Mouse (Mus musculus): ENCODE data around the gene Nek6. TPM values are rescaled to one million over a fixed set of nuclear protein-coding genes. Genes with fewer than 3 reads are reported as not detected.

Nek6 gene
- polyA plus RNA-seq, 1 experiment from 2014 or later: 85.7 TPM

GRCm38 (mm10) chr2:38484556-38484955, 26.9 kb upstream of the Nek6 start:
- ATAC-seq (ENCODE audit: low FRiP score): no peak
- Histone ChIP-seq H3K4me2 (replicated peaks) (no peak overlapping the region), H3K27ac (no peak overlapping the region), H3K27me3 (no peaks in the 10 kb centered on the region), H3K9ac (no peak overlapping the region), H3K36me3 (no peaks in the 10 kb centered on the region), H3K4me3 (no peak overlapping the region), H3K9me3 (replicated peaks) (no peaks in the 10 kb centered on the region), H3K4me1 (no peaks in the 10 kb centered on the region)
- WGBS: 77% methylated on average over 11 of the region's 11 CpGs

- Histone ChIP-seq H3K4me3 (no peak overlapping the region), H3K4me2 (replicated peaks) (no peak overlapping the region), H3K27me3 (no peaks in the 10 kb centered on the region), H3K9ac (no peak overlapping the region), H3K36me3 (no peaks in the 10 kb centered on the region), H3K9me3 (replicated peaks) (no peaks in the 10 kb centered on the region), H3K27ac (no peak overlapping the region), H3K4me1 (no peaks in the 10 kb centered on the region)
- 89% methylated on average over 3 of the region's 3 CpGs for WGBS
- no peak for ATAC-seq (ENCODE audit: low FRiP score)
Measured at GRCm38 (mm10) chr2:38485409-38485808, 26.0 kb upstream of the Nek6 start.

GRCm38 (mm10) chr2:38485957-38486931, 25.2 kb upstream of the Nek6 start:
- Histone ChIP-seq H3K9me3 (replicated peaks) (no peaks in the 10 kb centered on the region), H3K4me3 (no peak overlapping the region), H3K4me2 (replicated peaks) (no peak overlapping the region), H3K4me1 (no peaks in the 10 kb centered on the region), H3K36me3 (no peaks in the 10 kb centered on the region), H3K27ac (no peak overlapping the region), H3K9ac (no peak overlapping the region), H3K27me3 (no peaks in the 10 kb centered on the region)
- no peak for ATAC-seq (ENCODE audit: low FRiP score)
- WGBS: 73% methylated on average over 6 of the region's 6 CpGs

- Histone ChIP-seq H3K4me1 (no peaks in the 10 kb centered on the region), H3K4me2 (replicated peaks) (no peak overlapping the region), H3K27ac (no peak overlapping the region), H3K4me3 (no peak overlapping the region), H3K9me3 (replicated peaks) (peaks cover 5% of the 10 kb centered on the region; the same call in 1 of the 2 replicates), H3K36me3 (no peaks in the 10 kb centered on the region), H3K9ac (no peak overlapping the region), H3K27me3 (0 out of 2 replicates have a peak, but pooled peaks cover 2% of the 10 kb centered on the region)
- ATAC-seq (ENCODE audit: low FRiP score): no peak
Measured at GRCm38 (mm10) chr2:38497594-38497993, 13.8 kb upstream of the Nek6 start.

GRCm38 (mm10) chr2:38501606-38502005, 9.8 kb upstream of the Nek6 start:
- Histone ChIP-seq H3K36me3 (no peaks in the 10 kb centered on the region), H3K27ac (no peak overlapping the region), H3K4me2 (replicated peaks) (no peak overlapping the region), H3K4me1 (0 out of 2 replicates have a peak, but pooled peaks cover 2% of the 10 kb centered on the region), H3K9ac (no peak overlapping the region), H3K27me3 (0 out of 2 replicates have a peak, but pooled peaks cover 2% of the 10 kb centered on the region), H3K9me3 (replicated peaks) (no peaks in the 10 kb centered on the region), H3K4me3 (no peak overlapping the region)
- ATAC-seq (ENCODE audit: low FRiP score): no peak
- 48% methylated on average over 1 of the region's 1 CpGs for WGBS

GRCm38 (mm10) chr2:38502123-38502522, 9.3 kb upstream of the Nek6 start:
- H3K27me3 ChIP-seq: 0 out of 2 replicates have a peak, but pooled peaks cover 2% of the 10 kb centered on the region
- no peak for ATAC-seq (ENCODE audit: low FRiP score)
- H3K4me2 ChIP-seq (replicated peaks): no peak overlapping the region
- no peak overlapping the region for H3K27ac ChIP-seq
- WGBS: 75% methylated on average over 6 of the region's 6 CpGs
- no peak overlapping the region for H3K9ac ChIP-seq
- no peaks in the 10 kb centered on the region for H3K36me3 ChIP-seq
- H3K9me3 ChIP-seq (replicated peaks): no peaks in the 10 kb centered on the region
- H3K4me3 ChIP-seq: no peak overlapping the region
- H3K4me1 ChIP-seq: 0 out of 2 replicates have a peak, but pooled peaks cover 2% of the 10 kb centered on the region

- Histone ChIP-seq H3K27me3 (0 out of 2 replicates have a peak, but pooled peaks cover 2% of the 10 kb centered on the region), H3K9ac (no peak overlapping the region), H3K4me3 (no peak overlapping the region), H3K4me1 (0 out of 2 replicates have a peak, but pooled peaks cover 2% of the 10 kb centered on the region), H3K4me2 (replicated peaks) (no peak overlapping the region), H3K9me3 (replicated peaks) (no peaks in the 10 kb centered on the region), H3K27ac (no peak overlapping the region), H3K36me3 (no peaks in the 10 kb centered on the region)
- no peak for ATAC-seq (ENCODE audit: low FRiP score)
- WGBS: 85% methylated on average over 3 of the region's 3 CpGs
Measured at GRCm38 (mm10) chr2:38502747-38503146, 8.7 kb upstream of the Nek6 start.

GRCm38 (mm10) chr2:38504311-38504710, 7.1 kb upstream of the Nek6 start:
- Histone ChIP-seq H3K4me2 (replicated peaks) (no peak overlapping the region), H3K27me3 (0 out of 2 replicates have a peak, but pooled peaks cover 2% of the 10 kb centered on the region), H3K4me1 (0 out of 2 replicates have a peak, but pooled peaks cover 2% of the 10 kb centered on the region), H3K9me3 (replicated peaks) (no peaks in the 10 kb centered on the region), H3K36me3 (no peaks in the 10 kb centered on the region), H3K4me3 (no peak overlapping the region), H3K9ac (no peak overlapping the region; the same call in 1 of the 2 replicates), H3K27ac (no peak overlapping the region)
- no peak for ATAC-seq (ENCODE audit: low FRiP score)
- WGBS: 73% methylated on average over 6 of the region's 6 CpGs

- Histone ChIP-seq H3K27ac (no peak overlapping the region), H3K9me3 (replicated peaks) (no peaks in the 10 kb centered on the region), H3K4me1 (peaks cover 4% of the 10 kb centered on the region; the same call in 1 of the 2 replicates), H3K4me3 (no peak overlapping the region), H3K27me3 (peaks cover 4% of the 10 kb centered on the region; the same call in 1 of the 2 replicates), H3K36me3 (no peaks in the 10 kb centered on the region), H3K4me2 (replicated peaks) (no peak overlapping the region), H3K9ac (no peak overlapping the region)
- WGBS: 97% methylated on average over 1 of the region's 1 CpGs
- ATAC-seq (ENCODE audit: low FRiP score): no peak
Measured at GRCm38 (mm10) chr2:38507181-38507580, 4.3 kb upstream of the Nek6 start.

- H3K27me3 ChIP-seq: peaks cover 4% of the 10 kb centered on the region; the same call in 1 of the 2 replicates
- ATAC-seq (ENCODE audit: low FRiP score): no peak
- WGBS: 84% methylated on average over 7 of the region's 7 CpGs
Measured at GRCm38 (mm10) chr2:38509004-38509719, 2.3 kb upstream of the Nek6 start.

GRCm38 (mm10) chr2:38510120-38510519, 1.3 kb upstream of the Nek6 start:
- WGBS: 85% methylated on average over 1 of the region's 1 CpGs

More at GRCm38 (mm10) chr2:38509004-38509719, 2.3 kb upstream of the Nek6 start:
- Histone ChIP-seq H3K4me2 (replicated peaks) (no peak overlapping the region), H3K4me3 (no peak overlapping the region), H3K36me3 (no peaks in the 10 kb centered on the region), H3K27ac (no peak overlapping the region), H3K9me3 (replicated peaks) (no peaks in the 10 kb centered on the region), H3K9ac (no peak overlapping the region), H3K4me1 (peaks cover 18% of the 10 kb centered on the region)

More at GRCm38 (mm10) chr2:38510120-38510519, 1.3 kb upstream of the Nek6 start:
- H3K4me2 ChIP-seq (replicated peaks): no peak overlapping the region
- peaks cover 4% of the 10 kb centered on the region; the same call in 1 of the 2 replicates for H3K27me3 ChIP-seq
- no peaks in the 10 kb centered on the region for H3K36me3 ChIP-seq
- H3K27ac ChIP-seq: no peak overlapping the region
- no peak for ATAC-seq (ENCODE audit: low FRiP score)
- peaks cover 24% of the 10 kb centered on the region for H3K4me1 ChIP-seq
- no peaks in the 10 kb centered on the region for H3K9me3 ChIP-seq (replicated peaks)
- no peak overlapping the region for H3K4me3 ChIP-seq
- no peak overlapping the region for H3K9ac ChIP-seq

All from hindbrain, embryonic 12.5 days (tissue).